Mouse (Mus musculus) heart, embryonic 14.5 days (tissue): ENCODE measurements around the gene Bag5. TPM values are rescaled to one million over a fixed set of nuclear protein-coding genes. Genes with fewer than 3 reads are reported as not detected.

Source experiments
- ATAC-seq: fragments of 200-750 bp; cut with Nextera tagmentation; 2 replicates; pipeline ENCODE4 v1.8.0; 2017; ENCODE audit warnings: low read depth, moderate TSS enrichment; ENCODE audit not compliant: insufficient number of reproducible peaks, insufficient read depth, low FRiP score
- H3K27ac ChIP-seq, 2 experiments: fragments of 200-500 bp in 1 of 2; fragments of 300-500 bp in 1 of 2; sonication (generic) in 1 of 2; replicated peaks in 1 of 2; 2 replicates each; pipeline ENCODE4 v1.5.1; 2012 to 2014; ENCODE audit warnings: low read depth in 2 of 2, low read length in 2 of 2, control low read depth in 1 of 2, mild to moderate bottlenecking in 1 of 2, mixed read lengths in 1 of 2; ENCODE audit not compliant: control insufficient read depth in 1 of 2, insufficient read depth in 1 of 2
- H3K27me3 ChIP-seq: fragments of 300-500 bp; sonication (generic); 2 replicates; pipeline ENCODE4 v1.6.1; 2014; ENCODE audit warnings: mild to moderate bottlenecking, low read length, control low read depth; ENCODE audit not compliant: control insufficient read depth, insufficient read depth
- H3K36me3 ChIP-seq: fragments of 300-500 bp; sonication (generic); 2 replicates; pipeline ENCODE4 v1.6.1; 2014; ENCODE audit warnings: mild to moderate bottlenecking, control low read depth, low read length, mixed read lengths; ENCODE audit not compliant: control insufficient read depth, insufficient read depth
- H3K4me1 ChIP-seq, 2 experiments: fragments of 200-500 bp in 1 of 2; fragments of 300-500 bp in 1 of 2; sonication (generic) in 1 of 2; 2 replicates each; pipeline ENCODE4 v1.6.1; 2012 to 2014; ENCODE audit warnings: low read length in 2 of 2, control low read depth in 1 of 2, mixed read lengths in 1 of 2; ENCODE audit not compliant: control insufficient read depth in 2 of 2, insufficient read depth in 2 of 2
- H3K4me2 ChIP-seq: fragments of 300-500 bp; sonication (generic); 2 replicates; pipeline ENCODE4 v1.6.1; 2014; ENCODE audit warnings: mild to moderate bottlenecking, low read length
- H3K4me3 ChIP-seq, 2 experiments: fragments of 200-500 bp in 1 of 2; fragments of 300-500 bp in 1 of 2; sonication (generic) in 1 of 2; 2 replicates each; pipeline ENCODE4 v1.5.1; 2012 to 2014; ENCODE audit warnings: low read length in 2 of 2, mild to moderate bottlenecking in 2 of 2, control low read depth in 1 of 2, low read depth in 1 of 2, moderate library complexity in 1 of 2; ENCODE audit not compliant: control insufficient read depth in 1 of 2, insufficient read depth in 1 of 2
- H3K9ac ChIP-seq: fragments of 300-500 bp; sonication (generic); 2 replicates; pipeline ENCODE4 v1.6.1; 2014; ENCODE audit warnings: mild to moderate bottlenecking, low read length
- H3K9me3 ChIP-seq: fragments of 300-500 bp; sonication (generic); 2 replicates; pipeline ENCODE4 v1.6.1; 2016; ENCODE audit warnings: low read length, control low read depth; ENCODE audit not compliant: control insufficient read depth
- WGBS: fragments of 180-500 bp; shearing (Covaris S2); extraction: QIAGEN DNeasy Blood & Tissue Kit; methylation state at CpG from one replicate; pipeline ENCODE4 v1.1.7; 2014; 5-methylcytosine and 5-hydroxymethylcytosine counted together
- polyA plus RNA-seq: library from polyadenylated mRNA; unstranded; fragments of >200 nt; fragmentation: Nextera tagmentation; extraction: Ambion mirVana; gene quantifications from 2 replicates; pipeline ENCODE4 v1.2.1, GENCODE M21; 2014

Bag5 gene
- polyA plus RNA-seq, 1 experiment from 2014 or later: 42.1 TPM

DNA sequence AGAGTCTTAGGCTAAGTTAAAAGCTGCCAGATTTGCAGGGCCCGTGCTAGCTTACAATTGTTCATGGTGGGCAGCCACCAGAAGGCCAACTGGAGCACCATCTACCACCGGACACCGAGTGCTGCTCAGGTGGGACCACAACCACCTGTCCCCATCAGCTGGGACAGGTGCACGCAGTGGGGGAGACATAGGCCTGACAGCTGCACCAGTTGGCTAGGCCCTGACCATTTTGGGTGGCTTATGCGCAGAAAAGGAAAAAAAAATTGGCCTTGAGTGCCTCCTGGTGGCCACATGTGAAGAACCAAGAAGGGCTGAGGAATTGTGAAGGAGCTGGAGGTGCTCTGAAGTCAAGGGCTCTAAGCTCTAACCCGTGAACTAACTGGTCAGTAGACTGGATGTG, 16.8 kb downstream of the Bag5 start:
- ATAC-seq: peak; percentile 17; the same call in 1 of the 2 replicates
- H3K36me3 ChIP-seq: no peaks in the 10 kb centered on the region
- no peaks in the 10 kb centered on the region for H3K9me3 ChIP-seq
- WGBS: 31% methylated on average over 6 of the region's 6 CpGs
- no peak overlapping the region for H3K9ac ChIP-seq
- peaks cover 22 to 31% of the 10 kb centered on the region in 2 experiments for H3K4me1 ChIP-seq
- H3K27ac ChIP-seq: no peak overlapping the region
- no peak overlapping the region for H3K4me3 ChIP-seq
- H3K27me3 ChIP-seq: no peaks in the 10 kb centered on the region
- no peak overlapping the region for H3K4me2 ChIP-seq

DNA sequence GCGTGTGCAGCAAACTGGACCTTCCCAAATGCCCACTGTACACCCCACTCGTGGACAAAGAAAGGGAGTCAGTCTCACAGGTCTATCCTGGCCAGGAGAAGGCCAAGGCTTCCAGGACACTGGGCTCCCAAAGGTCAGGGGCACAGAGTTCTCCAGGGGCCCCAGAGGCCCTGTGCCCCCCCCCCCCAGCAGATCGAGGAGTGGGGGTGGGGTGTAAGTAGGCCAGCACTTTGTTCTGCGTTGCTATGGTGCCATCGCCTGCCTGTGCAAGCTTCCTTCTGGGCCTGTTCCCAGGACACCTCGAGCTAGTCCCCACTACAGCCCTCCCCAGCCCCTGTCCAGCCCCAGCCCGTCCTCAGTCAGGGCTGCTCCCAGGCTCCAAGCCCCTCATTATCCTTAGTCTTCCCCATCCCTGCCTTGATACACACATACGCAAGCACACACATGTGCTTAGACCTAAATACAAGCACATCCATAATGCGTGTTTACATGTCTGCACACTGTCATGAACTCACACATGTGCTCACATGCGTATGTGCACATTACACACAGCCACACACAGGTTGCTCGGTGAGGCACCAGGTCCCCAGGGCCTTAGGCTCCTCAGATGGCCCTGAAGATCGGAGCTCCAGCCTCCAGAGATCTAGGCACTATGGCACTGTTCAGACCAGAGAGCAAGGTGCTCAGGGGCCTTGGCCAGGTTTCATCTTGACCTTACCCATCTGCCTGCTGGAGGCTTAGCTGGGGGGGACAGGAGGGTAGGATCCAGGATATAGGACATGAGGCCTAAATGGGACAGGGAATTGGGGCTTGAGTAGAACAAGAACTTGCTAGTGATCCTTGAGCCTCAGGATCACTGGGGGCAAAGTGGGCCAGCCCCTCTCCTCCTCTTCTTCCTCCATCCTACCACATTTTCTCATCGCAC, 17.9 kb downstream of the Bag5 start:
- H3K4me1 ChIP-seq: peaks cover 22 to 35% of the 10 kb centered on the region in 2 experiments
- no peak overlapping the region for H3K4me3 ChIP-seq
- H3K9me3 ChIP-seq: no peaks in the 10 kb centered on the region
- H3K4me2 ChIP-seq: no peak overlapping the region
- ATAC-seq: no peak
- peak overlapping the region in 1 of 2 experiments; percentile 19; a peak in 1 of 4 replicates for H3K27ac ChIP-seq
- WGBS: 67% methylated on average over 13 of the region's 13 CpGs
- no peaks in the 10 kb centered on the region for H3K36me3 ChIP-seq
- no peaks in the 10 kb centered on the region for H3K27me3 ChIP-seq
- H3K9ac ChIP-seq: 0 out of 2 replicates have a peak overlapping the region, but pooled peaks have one; percentile 4

DNA sequence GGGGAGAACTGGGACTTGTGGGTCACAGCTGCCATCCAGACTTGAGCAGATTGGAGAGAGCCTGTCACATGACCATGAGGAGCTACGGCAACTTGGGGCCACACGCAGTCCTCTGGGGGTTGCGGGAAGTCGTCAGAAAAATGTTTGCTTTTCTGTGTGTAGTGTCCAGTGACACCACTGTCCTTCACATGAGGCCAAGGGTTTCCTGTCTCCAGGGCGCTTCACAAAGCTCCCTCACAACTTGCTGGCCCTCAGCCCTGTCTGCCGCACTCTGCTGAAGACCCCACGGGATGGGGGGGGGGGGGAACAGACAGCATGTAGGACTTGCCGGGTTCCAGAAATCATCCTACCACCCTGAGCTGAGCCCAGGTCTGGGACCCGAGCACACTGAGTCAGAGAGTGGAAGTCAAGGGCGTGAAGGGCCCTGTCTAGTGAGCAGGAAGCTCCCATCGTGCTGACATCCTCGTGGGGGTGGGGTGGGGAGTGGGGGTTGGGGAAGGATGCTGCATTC, 18.7 kb downstream of the Bag5 start:
- no peaks in the 10 kb centered on the region for H3K36me3 ChIP-seq
- peak overlapping the region in 1 of 2 experiments; percentile 19; a peak in 2 of 4 replicates for H3K27ac ChIP-seq
- H3K4me1 ChIP-seq: peaks cover 28 to 38% of the 10 kb centered on the region in 2 experiments
- H3K27me3 ChIP-seq: no peaks in the 10 kb centered on the region
- ATAC-seq: 0 out of 2 replicates have a peak, but pooled peaks have one; percentile 14
- no peaks in the 10 kb centered on the region for H3K9me3 ChIP-seq
- no peak overlapping the region for H3K4me3 ChIP-seq
- peak overlapping the region; percentile 3 for H3K4me2 ChIP-seq
- WGBS: 26% methylated on average over 12 of the region's 12 CpGs
- peak overlapping the region; percentile 59; the same call in 1 of the 2 replicates for H3K9ac ChIP-seq

DNA sequence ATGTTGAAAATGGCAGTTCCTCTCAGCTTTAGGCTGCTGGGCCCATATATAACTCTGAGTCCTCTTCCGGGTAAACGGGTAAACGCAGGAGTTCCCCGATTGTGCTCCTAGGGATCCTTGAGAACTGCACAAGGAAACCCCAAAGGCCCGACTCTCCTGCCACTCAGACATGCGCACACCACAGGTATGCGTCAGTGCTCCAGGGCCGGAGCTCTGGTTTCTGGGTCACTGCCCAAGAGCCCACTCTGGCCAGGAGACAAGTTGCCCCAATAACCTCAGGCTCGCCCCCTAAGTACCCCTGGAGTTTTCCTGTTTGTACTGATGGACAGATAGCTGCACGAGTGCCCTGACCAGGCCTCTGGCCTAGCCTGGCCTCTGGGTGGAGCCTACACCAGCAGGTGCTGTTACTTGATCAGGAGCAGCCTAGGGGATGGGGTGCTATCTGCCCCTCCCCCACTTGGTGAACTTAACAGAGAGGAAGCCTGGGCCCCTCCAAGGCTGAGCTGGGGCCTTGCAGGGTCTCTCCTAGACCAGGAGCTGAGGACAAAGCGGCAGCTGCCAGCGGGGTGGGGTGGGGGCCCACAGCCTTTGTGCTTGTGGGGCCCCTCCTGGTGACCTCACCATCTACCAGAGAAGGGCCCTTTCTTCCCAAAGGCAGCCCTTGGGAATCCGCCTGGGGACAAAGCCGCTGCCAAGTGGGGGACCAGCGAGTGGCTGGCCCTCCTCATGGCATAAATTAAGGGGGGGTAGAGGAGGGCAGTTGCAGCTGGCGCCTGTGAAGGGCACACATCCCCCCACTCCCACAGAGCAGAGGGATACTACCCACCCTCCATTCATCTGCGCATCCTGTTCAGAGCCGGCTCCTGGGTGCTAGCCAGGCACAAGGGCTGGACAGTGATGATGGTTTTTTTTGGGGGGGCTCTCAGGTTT, 19.5 kb downstream of the Bag5 start:
- Histone ChIP-seq H3K27ac (peak overlapping the region in 1 of 2 experiments; percentile 19; a peak in 2 of 4 replicates), H3K36me3 (no peaks in the 10 kb centered on the region), H3K9ac (peak overlapping the region; percentile 59; the same call in 1 of the 2 replicates), H3K27me3 (no peaks in the 10 kb centered on the region), H3K4me2 (peak overlapping the region; percentile 3), H3K4me3 (no peak overlapping the region), H3K4me1 (peaks cover 33 to 38% of the 10 kb centered on the region in 2 experiments), H3K9me3 (no peaks in the 10 kb centered on the region)
- ATAC-seq: peak; percentile 35; the same call in 1 of the 2 replicates
- 51% methylated on average over 18 of the region's 18 CpGs for WGBS

DNA sequence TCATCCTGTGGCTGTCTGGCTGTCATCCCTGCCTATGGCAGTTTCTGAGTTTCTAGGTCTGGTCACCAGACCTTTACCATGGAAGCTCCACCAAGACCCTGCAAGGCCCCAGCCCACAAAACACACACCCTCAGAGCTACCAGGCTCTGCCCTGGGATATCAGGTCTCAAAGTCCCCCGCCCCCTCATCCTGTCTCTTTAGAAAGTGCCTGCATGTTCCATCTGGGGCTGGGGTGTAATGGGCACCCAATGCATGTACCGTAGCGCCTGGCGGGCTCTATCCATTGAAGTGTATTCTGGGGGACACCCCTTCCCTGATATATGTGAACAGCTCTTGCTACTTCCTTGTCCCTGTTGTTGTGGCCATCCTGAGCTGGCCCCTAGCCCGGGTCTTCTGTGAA, 20.2 kb downstream of the Bag5 start:
- H3K4me3 ChIP-seq: no peak overlapping the region
- H3K4me1 ChIP-seq: peaks cover 39 to 44% of the 10 kb centered on the region in 2 experiments
- no peaks in the 10 kb centered on the region for H3K27me3 ChIP-seq
- no peaks in the 10 kb centered on the region for H3K36me3 ChIP-seq
- H3K9ac ChIP-seq: 0 out of 2 replicates have a peak overlapping the region, but pooled peaks have one; percentile 21
- WGBS: 88% methylated on average over 5 of the region's 5 CpGs
- H3K27ac ChIP-seq: no peak overlapping the region
- H3K9me3 ChIP-seq: no peaks in the 10 kb centered on the region
- H3K4me2 ChIP-seq: no peak overlapping the region
- ATAC-seq: no peak

DNA sequence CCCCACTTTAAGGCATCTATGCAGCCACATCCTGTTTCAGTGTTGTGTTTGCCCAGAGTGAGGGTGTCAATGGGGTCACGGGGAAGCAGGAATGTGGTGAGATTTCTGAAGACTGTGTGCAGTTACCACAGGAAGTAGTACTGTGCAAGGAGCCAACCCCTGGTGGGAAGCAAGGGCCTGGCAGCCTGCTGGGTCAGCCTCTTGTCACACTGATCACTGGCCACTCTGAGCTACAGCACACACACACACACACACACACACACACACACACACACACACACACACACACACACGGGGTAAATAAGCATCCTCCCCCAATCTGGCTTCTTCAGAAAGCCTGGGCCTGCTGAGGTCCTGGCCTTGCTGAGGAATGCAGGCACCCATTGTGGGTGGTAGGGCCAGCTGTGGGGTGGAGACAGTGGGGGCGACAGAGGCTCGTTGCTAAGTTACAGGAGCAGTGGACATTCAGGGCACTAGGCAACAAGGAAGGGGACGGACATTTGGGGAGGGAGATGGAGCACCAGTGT, 21.6 kb downstream of the Bag5 start:
- Histone ChIP-seq H3K4me3 (no peak overlapping the region), H3K27ac (no peak overlapping the region), H3K4me1 (peaks cover 54 to 58% of the 10 kb centered on the region in 2 experiments), H3K9ac (no peak overlapping the region), H3K4me2 (no peak overlapping the region), H3K9me3 (no peaks in the 10 kb centered on the region), H3K36me3 (no peaks in the 10 kb centered on the region), H3K27me3 (no peaks in the 10 kb centered on the region)
- WGBS: 26% methylated on average over 5 of the region's 5 CpGs
- no peak for ATAC-seq

DNA sequence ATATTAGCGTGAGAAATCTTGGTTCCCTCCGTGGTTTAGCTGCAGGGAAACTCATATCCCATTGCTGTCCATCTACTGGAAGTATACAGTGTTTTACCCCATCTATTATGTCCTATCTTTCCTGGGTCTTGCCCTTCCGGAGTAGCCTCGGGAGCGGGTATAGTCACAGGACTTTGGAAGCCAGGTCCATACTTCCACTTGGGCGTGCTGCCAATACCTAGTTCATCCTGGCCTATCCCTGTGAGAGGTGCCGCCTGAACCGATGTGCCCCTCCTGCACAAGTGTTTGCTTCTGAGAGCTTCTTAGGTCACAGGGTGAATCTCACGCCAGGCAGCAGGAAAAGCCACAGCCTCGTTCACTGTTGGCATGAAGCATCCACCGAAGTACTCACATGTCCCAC, 23.6 kb downstream of the Bag5 start:
- no peak overlapping the region for H3K4me2 ChIP-seq
- peaks cover 51 to 54% of the 10 kb centered on the region in 2 experiments for H3K4me1 ChIP-seq
- H3K36me3 ChIP-seq: no peaks in the 10 kb centered on the region
- 59% methylated on average over 11 of the region's 11 CpGs for WGBS
- H3K27me3 ChIP-seq: no peaks in the 10 kb centered on the region
- no peak overlapping the region; the same call in 1 of the 2 replicates for H3K9ac ChIP-seq
- peak overlapping the region in 1 of 2 experiments; percentile 24; a peak in 1 of 4 replicates for H3K27ac ChIP-seq
- H3K9me3 ChIP-seq: no peaks in the 10 kb centered on the region
- no peak for ATAC-seq
- H3K4me3 ChIP-seq: no peak overlapping the region
